In genomic region chr1:45431922-45432321, GRCm38 (mm10) we compare ENCODE assay signal across 8 mouse cellular contexts.
DNase-seq lines count a peak whose midpoint lies in the region; ATAC-seq and TF ChIP-seq lines count a peak whose summit lies in the region.

No protein-coding gene starts in this region.

- no peak overlapping the region for H3K4me2 ChIP-seq in forebrain, embryonic 13.5 days
- no peak overlapping the region for H3K4me2 ChIP-seq in intestine, embryonic 15.5 days (replicated peaks)
- no peak overlapping the region for H3K4me2 ChIP-seq in midbrain, postnatal 0 days (ENCODE audit: low read depth, low read length, poor library complexity, severe bottlenecking)

- no peaks in the 10 kb centered on the region for H3K9me3 ChIP-seq in heart, embryonic 10.5 days
- H3K9me3 ChIP-seq in forebrain, embryonic 13.5 days (replicated peaks) = no peaks in the 10 kb centered on the region
- H3K9me3 ChIP-seq in intestine, embryonic 15.5 days = no peaks in the 10 kb centered on the region
- H3K9me3 ChIP-seq in limb, embryonic 10.5 days (replicated peaks) = no peaks in the 10 kb centered on the region
- no peaks in the 10 kb centered on the region for H3K9me3 ChIP-seq in midbrain, postnatal 0 days (ENCODE audit: low read length)

- H3K27ac ChIP-seq in heart, adult 2 months = no peak overlapping the region
- H3K27ac ChIP-seq in heart, embryonic 10.5 days = no peak overlapping the region
- no peak overlapping the region for H3K27ac ChIP-seq in forebrain, embryonic 13.5 days
- H3K27ac ChIP-seq in intestine, embryonic 15.5 days = no peak overlapping the region
- H3K27ac ChIP-seq in limb, embryonic 10.5 days = no peak overlapping the region
- H3K27ac ChIP-seq in midbrain, postnatal 0 days (ENCODE audit: low read depth, low read length) = no peak overlapping the region

- TF ChIP-seq POLR2A in heart, adult 2 months (IDR thresholded peaks at IDR 0.05; ENCODE audit: insufficient read depth, low read depth, low read length) = no peak
- TF ChIP-seq POLR2A in brain, embryonic 14.5 days (IDR thresholded peaks at IDR 0.05; ENCODE audit: borderline replicate concordance, extremely low read depth, insufficient read depth, insufficient read length, poor library complexity, severe bottlenecking) = no peak

- no peaks in the 10 kb centered on the region for H3K27me3 ChIP-seq in heart, adult 2 months (ENCODE audit: control insufficient read depth, insufficient read depth, low read length)
- H3K27me3 ChIP-seq in heart, embryonic 10.5 days (ENCODE audit: insufficient read depth, poor library complexity, severe bottlenecking) = no peaks in the 10 kb centered on the region
- no peaks in the 10 kb centered on the region for H3K27me3 ChIP-seq in forebrain, embryonic 13.5 days
- no peaks in the 10 kb centered on the region for H3K27me3 ChIP-seq in intestine, embryonic 15.5 days (replicated peaks)
- no peaks in the 10 kb centered on the region for H3K27me3 ChIP-seq in limb, embryonic 10.5 days (ENCODE audit: low read depth, poor library complexity, severe bottlenecking)
- no peaks in the 10 kb centered on the region for H3K27me3 ChIP-seq in midbrain, postnatal 0 days (ENCODE audit: insufficient read depth, low read length)

- no peak for TF ChIP-seq EP300 in heart, adult 2 months (IDR thresholded peaks at IDR 0.05; ENCODE audit: insufficient read depth, low read depth, low read length)

- peaks cover 3% of the 10 kb centered on the region; the same call in 1 of the 2 replicates for H3K4me1 ChIP-seq in heart, adult 2 months (ENCODE audit: control insufficient read depth, insufficient read depth, low read length)
- H3K4me1 ChIP-seq in heart, embryonic 10.5 days = no peaks in the 10 kb centered on the region
- H3K4me1 ChIP-seq in forebrain, embryonic 13.5 days = no peaks in the 10 kb centered on the region
- no peaks in the 10 kb centered on the region for H3K4me1 ChIP-seq in intestine, embryonic 15.5 days (replicated peaks)
- no peaks in the 10 kb centered on the region for H3K4me1 ChIP-seq in limb, embryonic 10.5 days
- no peaks in the 10 kb centered on the region for H3K4me1 ChIP-seq in midbrain, postnatal 0 days (ENCODE audit: insufficient read depth, low read length)

- peak; percentile 91 for ATAC-seq in forebrain, embryonic 13.5 days
- peak; percentile 72 for ATAC-seq in intestine, embryonic 15.5 days
- ATAC-seq in midbrain, postnatal 0 days (ENCODE audit: low FRiP score) = peak; percentile 84

- WGBS in heart, adult 2 months = 9% methylated on average over 3 of the region's 3 CpGs
- WGBS in heart, embryonic 10.5 days = 34% methylated on average over 3 of the region's 3 CpGs
- 23% methylated on average over 3 of the region's 3 CpGs for WGBS in forebrain, embryonic 13.5 days
- 21% methylated on average over 3 of the region's 3 CpGs for WGBS in intestine, embryonic 15.5 days
- 26% methylated on average over 3 of the region's 3 CpGs for WGBS in limb, embryonic 10.5 days
- 26% methylated on average over 3 of the region's 3 CpGs for WGBS in midbrain, postnatal 0 days

- peak; percentile 89 for TF ChIP-seq CTCF in heart, adult 2 months (IDR thresholded peaks at IDR 0.05)
- TF ChIP-seq CTCF in brain, embryonic 14.5 days (IDR thresholded peaks at IDR 0.05; ENCODE audit: borderline replicate concordance, extremely low read depth, insufficient read depth, insufficient read length) = peak; percentile 65; the same call in 1 of the 2 replicates
- TF ChIP-seq CTCF in midbrain, postnatal 0 days (IDR thresholded peaks at IDR 0.05) = peak; percentile 81

- no peaks in the 10 kb centered on the region for H3K79me2 ChIP-seq in heart, adult 2 months (replicated peaks; ENCODE audit: control insufficient read depth, insufficient read depth, low read length)

- DNase-seq in heart, adult 2 months = peak in 1 of 2 experiments; percentile 19
- no peak for DNase-seq in heart, embryonic 10.5 days (ENCODE audit: low spot score)
- DNase-seq in brain, embryonic 14.5 days (ENCODE audit: low read depth) = peak; percentile 80
- peak; percentile 36 for DNase-seq in limb, embryonic 10.5 days (ENCODE audit: low spot score)
- DNase-seq in midbrain, postnatal 0 days (ENCODE audit: low spot score) = peak; percentile 75
- no peak for DNase-seq in urinary bladder, postnatal 4 days (ENCODE audit: low spot score in 2 of 2)

- no peak overlapping the region for H3K4me3 ChIP-seq in heart, adult 2 months
- H3K4me3 ChIP-seq in heart, embryonic 10.5 days = no peak overlapping the region
- H3K4me3 ChIP-seq in forebrain, embryonic 13.5 days = no peak overlapping the region
- no peak overlapping the region for H3K4me3 ChIP-seq in intestine, embryonic 15.5 days (replicated peaks)
- no peak overlapping the region for H3K4me3 ChIP-seq in limb, embryonic 10.5 days
- H3K4me3 ChIP-seq in midbrain, postnatal 0 days (ENCODE audit: low read depth, low read length) = no peak overlapping the region

- intact Hi-C loops in heart, adult 2 months (cut with DNase I) = loop anchor here (1.0 to 2.0 kb wide), 2 partner anchors 196 to 335 kb away; no protein-coding TSS in a partner anchor

- no peak overlapping the region for H3K9ac ChIP-seq in heart, adult 2 months (ENCODE audit: low read depth, low read length)
- no peak overlapping the region for H3K9ac ChIP-seq in forebrain, embryonic 13.5 days
- H3K9ac ChIP-seq in intestine, embryonic 15.5 days = no peak overlapping the region
- no peak overlapping the region for H3K9ac ChIP-seq in midbrain, postnatal 0 days (replicated peaks; ENCODE audit: low read length, poor library complexity, severe bottlenecking)

- no peaks in the 10 kb centered on the region for H3K36me3 ChIP-seq in heart, adult 2 months (ENCODE audit: control insufficient read depth, insufficient read depth, low read length)
- peaks cover 23% of the 10 kb centered on the region for H3K36me3 ChIP-seq in heart, embryonic 10.5 days
- no peaks in the 10 kb centered on the region for H3K36me3 ChIP-seq in forebrain, embryonic 13.5 days (ENCODE audit: poor library complexity, severe bottlenecking)
- peaks cover 7% of the 10 kb centered on the region; the same call in 1 of the 2 replicates for H3K36me3 ChIP-seq in intestine, embryonic 15.5 days
- peaks cover 26% of the 10 kb centered on the region for H3K36me3 ChIP-seq in limb, embryonic 10.5 days
- H3K36me3 ChIP-seq in midbrain, postnatal 0 days (ENCODE audit: insufficient read depth, low read length) = no peaks in the 10 kb centered on the region

Comparison
In these comparisons a context has a peak if more than half of its experiments do, and no peak if none do; other contexts are left out.
1. DNase-seq: peak in brain, embryonic 14.5 days (single experiment), limb, embryonic 10.5 days (single experiment) and midbrain, postnatal 0 days (single experiment); none in heart, embryonic 10.5 days (single experiment) and urinary bladder, postnatal 4 days (0 of 2).
2. Peak in every context shown above with its lines, with median percentiles within 50 percentile points of each other: CTCF ChIP-seq and ATAC-seq.